Mouse (Mus musculus) brain, embryonic 14.5 days (tissue): Measurements from ENCODE around the gene Shcbp1l. TPM values are rescaled to one million over a fixed set of nuclear protein-coding genes. Genes with fewer than 3 reads are reported as not detected.
A peak's percentile ranks its signal among the peaks of the same experiment; 100 is the strongest.
"Not testable (repeated sequence)": the region's sequence is repeated elsewhere in the genome, so short reads cannot be mapped to it uniquely, and the experiment has no call there.

Source experiments
- DNase-seq: peaks from one replicate; pipeline ENCODE4 v3.0.0-alpha.2; 2011; ENCODE audit warnings: low read depth
- CTCF ChIP-seq: fragments of 200-500 bp; IDR thresholded peaks from 2 replicates; pipeline ENCODE4 v1.5.1; 2012; ENCODE audit warnings: inconsistent platforms, mild to moderate bottlenecking, moderate library complexity, borderline replicate concordance; ENCODE audit not compliant: insufficient read depth, insufficient read length; ENCODE audit errors: extremely low read depth
- POLR2A ChIP-seq: fragments of 200-500 bp; IDR thresholded peaks from 2 replicates; pipeline ENCODE4 v1.6.1; 2012; ENCODE audit warnings: mild to moderate bottlenecking, inconsistent platforms, borderline replicate concordance; ENCODE audit not compliant: poor library complexity, insufficient read depth, insufficient read length, severe bottlenecking; ENCODE audit errors: extremely low read depth
- polyA plus RNA-seq: library from polyadenylated mRNA; depleted of rRNA; stranded (reverse); fragments of >200 nt; gene quantifications from 2 replicates; pipeline ENCODE4 v1.2.3, GENCODE M21; 2012; rRNA removed

Shcbp1l gene
- polyA plus RNA-seq = 0.88 and 1.8 TPM in 2 replicates

DNA sequence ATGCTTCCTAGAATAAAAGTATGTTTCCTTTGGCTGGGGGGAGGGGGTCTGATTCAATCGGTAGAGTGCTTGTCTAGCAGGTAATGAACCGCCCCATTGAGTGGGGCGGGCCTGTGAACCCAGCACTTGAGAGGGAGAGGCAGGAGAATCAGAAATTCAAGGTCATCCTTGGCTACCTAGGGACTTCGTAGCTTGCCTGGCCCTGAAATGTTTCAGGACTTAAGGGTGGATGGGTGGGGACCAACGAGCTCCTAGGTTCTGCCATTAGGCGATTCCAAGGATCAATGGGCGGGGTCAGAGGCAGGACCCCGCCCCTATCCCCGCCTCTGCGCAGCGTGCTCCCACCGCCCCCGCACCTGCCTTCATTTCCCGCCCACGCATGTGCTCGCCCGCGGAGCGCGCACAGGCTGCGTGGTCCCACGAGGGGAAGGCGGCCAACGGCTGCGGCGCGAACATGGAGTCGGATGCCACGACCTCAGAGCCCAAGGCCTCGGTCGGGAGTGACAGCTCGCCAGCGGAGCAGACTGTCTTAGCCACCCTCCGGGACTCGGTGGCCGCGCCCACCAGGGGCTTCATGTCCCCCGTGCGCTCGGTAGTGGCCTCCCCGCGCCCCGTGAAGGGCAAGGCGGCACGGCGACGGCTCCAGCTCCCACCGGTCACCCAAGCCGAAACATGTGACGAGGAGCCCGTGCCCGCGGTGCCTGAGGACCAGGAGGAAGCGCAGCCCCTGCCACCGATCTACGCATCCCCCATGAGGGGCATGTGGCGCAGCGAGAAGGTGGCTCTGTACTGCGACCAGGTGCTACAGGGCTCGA lies at the start of gene Shcbp1l:
Gene Shcbp1l, plus strand, starts transcription at position 393 of the 815 bp plus-strand sequence.
- no peak for TF ChIP-seq CTCF
- TF ChIP-seq POLR2A = 0 out of 2 replicates have a peak, but pooled peaks have one; percentile 16
- peak; percentile 86 for DNase-seq

DNA sequence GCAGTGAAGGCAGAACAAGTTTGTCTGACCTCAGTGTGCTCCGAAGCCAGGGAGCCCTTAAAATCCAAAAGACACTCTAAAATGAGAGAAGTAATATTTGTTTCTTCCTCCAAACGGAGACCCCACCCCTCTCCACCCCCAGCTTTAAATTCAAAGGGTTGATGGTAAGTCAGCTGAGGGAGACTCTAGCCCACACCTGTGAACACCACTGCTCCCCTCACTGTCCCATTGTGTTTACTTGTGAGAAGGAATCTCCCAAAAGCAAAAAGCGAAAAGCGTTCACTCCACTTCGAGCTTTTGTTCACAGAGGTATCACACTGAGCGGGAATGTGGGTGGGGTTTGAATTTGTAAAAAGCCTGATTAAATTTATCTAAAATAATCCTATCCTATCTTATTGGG lies 48.5 kb upstream of the Shcbp1l start:
- TF ChIP-seq POLR2A (no peak), CTCF (no peak)

DNA sequence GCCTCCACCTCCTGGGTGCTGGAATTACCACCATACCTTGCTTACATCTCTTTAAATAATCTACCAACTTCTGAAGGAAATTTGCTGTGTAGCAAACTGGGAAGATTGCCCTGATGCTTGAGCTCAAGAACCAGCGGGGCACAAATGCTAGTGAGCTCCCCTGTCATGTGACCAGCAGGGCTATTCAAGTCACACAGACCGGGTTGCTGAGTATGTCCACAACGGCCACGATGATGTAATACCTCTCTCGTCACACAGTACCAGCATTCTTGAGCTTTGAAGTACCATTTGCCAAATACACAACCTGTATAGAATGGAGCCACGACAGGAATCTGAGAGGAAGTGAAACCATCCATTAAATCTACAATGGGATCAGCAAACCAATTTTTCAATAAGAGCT lies 46.4 kb upstream of the Shcbp1l start:
- DNase-seq = no peak
- TF ChIP-seq POLR2A (no peak), CTCF (no peak)

More for the DNA sequence above, 48.5 kb upstream of the Shcbp1l start:
- no peak for DNase-seq

DNA sequence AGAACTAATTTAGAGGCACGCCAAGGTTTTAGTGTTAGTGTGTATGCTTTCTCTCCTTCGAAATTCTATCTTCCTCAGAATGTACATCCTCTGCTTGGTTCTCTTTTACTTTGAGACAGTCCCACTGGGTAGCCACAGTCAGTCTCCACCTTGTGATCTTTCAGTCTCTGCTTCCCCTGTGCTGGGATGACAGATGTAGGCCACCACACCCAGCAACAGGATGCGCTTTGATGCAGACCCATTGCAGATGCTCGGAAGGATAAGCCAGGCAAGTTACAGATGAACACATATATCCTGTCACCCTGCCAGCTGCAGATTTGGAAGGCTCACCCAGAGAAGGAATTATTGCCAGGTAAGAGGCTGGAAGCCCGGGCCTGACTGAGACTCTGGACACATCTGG lies 45.1 kb upstream of the Shcbp1l start:
- TF ChIP-seq POLR2A (no peak), CTCF (no peak)

DNA sequence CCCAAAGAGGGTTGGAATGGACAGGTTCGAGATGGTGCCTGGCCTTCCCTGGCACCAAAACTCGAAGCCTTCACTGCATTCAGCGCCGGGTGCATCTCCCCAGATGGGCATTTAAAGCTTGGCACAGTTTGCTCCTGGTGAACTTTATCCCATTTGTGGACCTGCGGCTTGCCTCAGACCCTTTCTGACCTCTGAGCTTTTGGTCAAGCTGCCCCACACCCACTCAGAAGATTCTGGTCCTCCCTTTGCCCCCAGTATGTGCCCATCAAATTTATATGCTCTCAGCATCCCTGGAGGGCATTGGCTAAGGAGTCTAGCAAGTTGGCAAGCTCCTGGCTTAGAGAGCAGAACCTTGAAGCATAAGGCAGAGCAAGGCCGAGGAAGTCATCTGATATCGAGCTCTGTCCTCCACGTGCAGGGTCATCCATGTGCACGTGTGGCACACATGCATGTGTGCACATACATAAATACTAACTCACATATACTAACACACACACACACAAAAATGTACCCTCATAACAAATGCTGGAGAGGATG lies 44.1 kb upstream of the Shcbp1l start:
- DNase-seq = no peak
- TF ChIP-seq CTCF (no peak), POLR2A (no peak)

More for the DNA sequence above, 45.1 kb upstream of the Shcbp1l start:
- DNase-seq = no peak

DNA sequence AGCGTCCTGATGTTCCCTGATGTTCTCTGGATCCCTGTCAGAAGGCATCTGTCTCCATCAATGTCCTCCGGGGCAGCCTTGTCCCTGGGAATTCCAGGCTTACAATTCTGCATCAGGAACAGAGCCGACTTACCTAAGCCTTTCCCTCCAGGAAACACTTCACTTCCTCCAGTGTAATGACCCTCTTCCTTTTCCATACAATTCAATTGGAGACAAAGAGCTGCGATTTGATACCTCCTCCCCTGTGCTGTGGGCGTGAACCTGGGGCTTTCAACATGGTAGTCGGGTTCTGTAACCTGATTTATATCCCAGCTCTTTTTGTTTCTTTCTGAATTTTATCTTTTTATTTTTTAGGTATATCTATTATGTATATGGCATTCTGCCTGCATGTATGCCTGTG lies 39.9 kb upstream of the Shcbp1l start:
- DNase-seq = no peak
- no peak for TF ChIP-seq CTCF
- TF ChIP-seq POLR2A = no peak

DNA sequence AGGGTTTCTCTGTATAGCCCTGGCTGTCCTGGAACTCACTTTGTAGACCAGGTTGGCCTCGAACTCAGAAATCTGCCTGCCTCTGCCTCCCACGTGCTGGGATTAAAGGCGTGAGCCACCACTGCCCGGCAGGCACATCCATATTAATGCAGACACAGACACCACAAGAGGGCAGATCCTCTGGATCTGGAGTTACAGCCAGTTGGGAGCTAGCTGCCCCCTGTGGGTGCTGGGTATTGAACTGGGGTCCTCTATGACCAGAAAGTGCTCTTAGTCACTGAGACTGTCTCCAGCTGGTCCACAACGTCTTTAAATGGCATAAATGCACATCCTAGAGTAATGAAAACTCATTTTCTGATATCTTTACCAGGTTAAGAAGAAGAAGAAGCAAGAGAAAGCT lies 39.3 kb upstream of the Shcbp1l start:
- DNase-seq = not testable (repeated sequence)

DNA sequence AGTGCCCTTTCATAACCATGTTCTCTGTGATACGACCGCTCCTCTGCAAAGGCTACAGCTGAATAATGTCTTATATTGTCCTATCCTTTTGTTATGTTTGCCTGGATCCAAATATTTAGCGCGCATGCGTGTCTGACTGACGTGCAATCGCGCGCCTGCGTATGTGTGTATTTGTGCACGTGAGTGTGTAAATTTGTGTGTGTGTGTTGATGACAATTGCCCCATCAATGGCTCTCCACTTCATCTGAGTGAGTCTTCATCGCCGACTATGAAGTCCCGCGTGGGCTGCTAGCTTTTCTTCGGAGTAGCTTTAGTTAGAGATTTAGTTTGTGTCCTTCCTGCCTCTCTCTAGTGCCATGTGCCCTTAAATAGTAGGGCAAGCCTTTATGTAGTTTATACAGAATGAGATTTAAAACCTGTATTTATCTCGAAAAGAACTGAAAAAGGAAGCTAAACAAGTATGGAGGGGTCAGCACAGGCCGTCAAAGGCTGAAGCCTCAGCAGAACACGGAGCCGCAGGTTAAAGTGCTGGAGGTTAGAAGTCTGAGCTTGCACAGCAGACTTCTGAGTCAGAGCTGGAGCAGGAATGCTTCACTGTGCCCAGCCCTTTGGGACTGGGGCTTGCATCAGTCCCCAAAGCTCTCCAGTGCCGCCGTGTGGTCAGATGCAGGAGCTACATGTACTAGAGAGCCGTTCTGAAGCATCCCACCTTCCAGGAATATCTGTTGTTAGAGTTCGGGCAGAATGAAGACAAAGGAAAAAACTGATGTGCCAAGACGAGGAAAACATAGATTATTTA lies 38.5 kb upstream of the Shcbp1l start:
- DNase-seq = peak; percentile 89
- peak; percentile 84 for TF ChIP-seq CTCF
- no peak for TF ChIP-seq POLR2A

DNA sequence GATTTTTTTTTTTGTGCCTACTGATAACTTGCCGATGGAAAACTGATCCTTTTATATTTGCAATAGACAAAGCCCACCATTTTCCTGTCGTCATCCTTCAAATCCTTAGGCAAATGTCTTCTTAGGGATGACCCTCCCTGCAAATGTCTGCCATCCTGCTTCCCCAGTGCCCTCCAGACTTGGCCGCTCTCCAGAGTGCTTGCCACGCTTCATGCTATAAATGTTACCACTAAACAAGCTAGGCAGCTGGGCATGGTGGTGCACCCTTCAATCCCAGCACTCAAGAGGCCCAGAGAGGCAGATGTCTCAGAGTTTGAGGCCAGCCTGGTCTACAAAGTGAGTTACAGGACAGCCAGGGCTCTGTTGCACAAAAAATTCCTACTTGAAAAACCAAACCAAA lies 29.3 kb upstream of the Shcbp1l start:
- DNase-seq = not testable (repeated sequence)

DNA sequence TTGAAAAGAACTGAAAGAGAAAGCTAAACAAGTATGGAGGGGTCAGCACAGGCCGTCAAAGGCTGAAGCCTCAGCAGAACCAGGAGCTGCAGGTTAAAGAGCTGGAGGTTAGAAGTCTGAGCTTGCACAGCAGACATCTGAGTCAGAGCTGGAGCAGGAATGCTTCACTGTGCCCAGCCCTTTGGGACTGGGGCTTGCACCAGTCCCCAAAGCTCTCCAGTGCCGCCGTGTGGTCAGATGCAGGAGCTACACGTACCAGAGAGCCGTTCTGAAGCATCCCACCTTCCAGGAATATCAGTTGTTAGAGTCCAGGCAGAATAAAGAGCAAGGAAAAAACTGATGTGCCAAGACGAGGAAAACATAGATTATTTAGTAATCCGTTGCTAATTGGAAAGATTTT lies 23.2 kb upstream of the Shcbp1l start:
- TF ChIP-seq CTCF (peak; percentile 79), POLR2A (no peak)
- DNase-seq = peak; percentile 81

DNA sequence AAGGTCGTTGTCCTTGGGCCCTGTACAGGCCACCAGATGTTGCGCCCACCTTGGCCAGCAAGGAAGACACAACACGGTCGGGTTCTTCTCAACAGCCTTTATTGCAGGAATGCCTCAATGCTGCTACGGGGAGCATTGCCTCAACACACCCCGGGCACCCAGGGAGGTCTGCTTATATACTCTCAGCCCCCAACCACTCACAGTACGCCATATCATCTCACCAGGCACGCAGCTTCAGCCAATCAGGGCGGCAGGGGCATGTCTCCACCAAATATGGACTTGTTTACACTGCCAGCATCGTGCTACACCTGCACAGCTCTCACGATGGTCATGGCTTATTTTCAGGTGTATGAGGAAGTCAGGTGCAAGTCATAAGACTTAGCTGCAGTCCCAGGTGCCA lies 17.3 kb upstream of the Shcbp1l start:
- DNase-seq = not testable (repeated sequence)

DNA sequence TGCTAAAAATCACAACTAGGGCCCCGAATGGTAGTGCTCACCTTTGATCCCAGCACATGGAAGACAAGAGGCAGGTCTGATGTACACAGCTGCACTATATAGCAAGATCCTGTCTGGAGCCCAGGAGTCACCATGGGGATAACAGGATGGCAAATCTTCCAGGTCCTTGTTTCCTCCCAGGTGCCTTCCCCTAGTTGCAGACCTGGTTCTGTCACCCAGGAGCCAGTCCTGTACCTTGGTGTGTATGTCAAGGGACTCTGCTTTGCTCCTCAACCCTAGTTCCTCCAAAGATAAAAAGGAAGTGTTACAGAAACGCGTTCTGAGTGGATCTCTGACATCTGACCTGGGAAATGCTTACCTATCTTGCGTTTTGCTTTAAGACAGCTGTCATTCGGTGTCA lies 16.7 kb upstream of the Shcbp1l start:
- not testable (repeated sequence) for DNase-seq

DNA sequence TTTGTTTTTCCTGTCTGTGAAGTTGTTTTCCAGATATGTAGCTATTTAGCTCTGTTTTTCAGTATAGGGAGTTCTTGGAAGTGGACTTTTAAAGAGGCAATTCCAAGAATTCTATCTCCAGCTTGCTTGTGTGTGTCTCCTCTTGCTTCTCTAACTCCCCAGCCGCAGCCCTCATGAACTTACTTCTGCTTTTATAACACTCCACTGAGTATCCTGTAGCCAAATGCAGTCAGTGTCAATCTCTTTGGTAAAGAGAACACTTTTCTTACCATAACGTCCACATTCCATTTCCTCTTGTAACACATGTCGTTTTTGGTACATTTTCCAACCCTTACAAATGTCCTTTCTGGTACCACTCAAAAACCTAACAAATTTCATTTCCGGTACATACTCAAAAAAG lies 14.0 kb upstream of the Shcbp1l start:
- DNase-seq = not testable (repeated sequence)

DNA sequence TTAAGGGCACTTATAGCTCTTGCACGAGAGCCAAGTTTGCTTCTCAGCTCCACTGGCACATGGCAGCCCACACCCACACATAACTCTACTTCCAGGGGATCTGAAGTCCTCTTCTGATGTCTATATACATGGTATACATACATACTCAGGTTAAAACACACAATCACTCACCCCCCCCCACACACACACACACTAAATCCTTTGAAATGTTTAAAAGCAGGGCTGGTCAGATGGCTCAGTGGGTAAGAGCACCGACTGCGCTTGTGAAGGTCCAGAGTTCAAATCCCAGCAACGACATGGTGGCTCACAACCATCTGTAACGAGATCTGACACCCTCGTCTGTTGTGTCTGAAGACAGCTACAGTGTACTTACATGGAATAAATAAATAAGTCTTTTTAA lies 13.2 kb upstream of the Shcbp1l start:
- no peak for TF ChIP-seq CTCF
- no peak for TF ChIP-seq POLR2A
- no peak for DNase-seq

DNA sequence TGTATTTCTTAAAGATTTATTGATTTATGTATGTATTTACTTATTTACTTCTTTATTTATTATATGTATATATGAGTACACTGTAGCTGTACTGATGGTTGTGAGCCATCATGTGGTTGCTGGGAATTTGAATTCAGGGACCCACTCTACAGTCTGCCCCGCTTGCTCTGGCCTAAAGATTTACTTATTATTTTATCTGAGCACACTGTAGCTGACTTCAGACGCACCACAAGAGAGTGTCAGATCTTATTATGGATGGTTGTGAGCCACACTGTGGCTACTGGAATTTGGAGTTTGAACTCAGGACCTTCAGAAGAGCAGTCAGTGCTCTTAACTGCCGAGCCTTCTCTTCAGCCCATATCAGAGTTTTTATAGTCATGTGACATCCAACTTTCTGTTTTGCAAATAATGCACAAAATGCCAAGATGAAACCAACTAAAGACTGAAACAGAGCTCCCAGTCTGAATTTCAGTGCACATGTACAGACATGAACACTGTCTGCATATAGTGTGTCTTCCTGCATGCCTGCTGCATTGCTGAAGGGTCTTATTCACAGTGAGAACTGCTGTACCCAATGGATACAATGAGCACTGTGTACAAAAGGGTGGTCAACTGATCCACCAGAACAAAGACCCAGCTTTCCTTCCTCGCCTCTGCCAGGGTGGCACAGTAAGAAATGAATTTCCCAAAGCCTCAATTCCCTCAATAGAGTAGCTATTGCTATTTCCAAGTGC lies 12.1 kb upstream of the Shcbp1l start:
- not testable (repeated sequence) for DNase-seq

DNA sequence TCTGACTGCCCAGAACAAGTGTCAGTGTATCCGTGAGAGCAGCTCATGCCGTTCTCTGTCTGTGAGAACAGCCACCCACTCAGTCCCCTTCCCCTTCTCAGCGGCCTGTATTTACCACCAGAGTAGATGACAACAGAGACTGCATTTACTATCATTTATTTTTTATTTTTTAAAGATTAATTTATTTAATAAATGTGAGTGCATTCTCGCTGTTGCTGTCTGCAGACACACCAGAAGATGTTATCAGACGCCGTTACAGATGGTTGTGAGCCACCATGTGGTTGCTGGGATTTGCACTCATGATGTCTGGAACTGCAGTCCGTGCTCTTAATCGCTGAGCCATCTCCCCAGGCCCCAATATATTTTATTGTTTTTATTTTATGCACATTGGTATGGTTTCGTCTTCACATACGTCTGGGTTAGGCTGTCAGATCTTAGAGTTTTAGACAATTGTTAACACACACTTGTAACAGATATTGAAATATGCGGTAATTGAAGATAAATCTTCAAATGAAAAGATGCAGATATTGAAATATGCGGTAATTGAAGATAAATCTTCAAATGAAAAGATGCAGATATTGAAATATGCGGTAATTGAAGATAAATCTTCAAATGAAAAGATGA lies 11.5 kb upstream of the Shcbp1l start:
- not testable (repeated sequence) for DNase-seq

DNA sequence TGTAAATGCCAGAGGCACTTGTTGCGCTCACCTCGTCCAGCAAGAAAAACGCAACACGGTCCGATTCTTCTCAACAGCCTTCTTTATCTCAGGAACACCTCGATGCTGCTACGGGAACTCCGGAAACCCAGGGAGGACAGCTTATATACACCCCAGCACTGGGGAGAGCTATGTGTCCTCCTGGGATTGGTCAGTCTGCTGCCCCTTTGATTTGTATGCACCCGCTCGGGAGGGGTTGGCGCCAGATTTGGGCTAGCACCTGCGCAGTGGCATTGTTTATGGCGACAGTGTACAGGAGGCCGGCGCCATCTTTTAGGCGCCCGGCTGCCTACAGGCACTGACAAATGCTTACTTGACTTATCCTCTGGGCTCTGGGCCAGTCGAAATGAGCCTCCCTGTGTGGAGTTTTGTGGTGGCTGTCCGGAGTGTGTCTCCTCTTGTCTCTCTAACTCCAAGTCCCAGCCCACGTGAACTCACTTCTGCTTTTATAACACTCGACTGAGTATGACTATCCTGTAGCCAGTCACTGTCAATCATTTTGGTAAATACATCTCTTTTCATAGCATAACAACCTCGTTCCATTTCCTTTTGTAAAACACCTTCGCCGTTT lies 10.7 kb upstream of the Shcbp1l start:
- not testable (repeated sequence) for DNase-seq
